Mouse (Mus musculus): ENCODE results near the gene Ggta1. TPM values are rescaled to one million over a fixed set of nuclear protein-coding genes. Genes with fewer than 3 reads are reported as not detected.
A peak's percentile ranks its signal among the peaks of the same experiment; 100 is the strongest.

Ggta1 gene
- total and polyA plus RNA-seq, 3 experiments, result 40.5 to 55.8 (median 46.9) TPM

DNA sequence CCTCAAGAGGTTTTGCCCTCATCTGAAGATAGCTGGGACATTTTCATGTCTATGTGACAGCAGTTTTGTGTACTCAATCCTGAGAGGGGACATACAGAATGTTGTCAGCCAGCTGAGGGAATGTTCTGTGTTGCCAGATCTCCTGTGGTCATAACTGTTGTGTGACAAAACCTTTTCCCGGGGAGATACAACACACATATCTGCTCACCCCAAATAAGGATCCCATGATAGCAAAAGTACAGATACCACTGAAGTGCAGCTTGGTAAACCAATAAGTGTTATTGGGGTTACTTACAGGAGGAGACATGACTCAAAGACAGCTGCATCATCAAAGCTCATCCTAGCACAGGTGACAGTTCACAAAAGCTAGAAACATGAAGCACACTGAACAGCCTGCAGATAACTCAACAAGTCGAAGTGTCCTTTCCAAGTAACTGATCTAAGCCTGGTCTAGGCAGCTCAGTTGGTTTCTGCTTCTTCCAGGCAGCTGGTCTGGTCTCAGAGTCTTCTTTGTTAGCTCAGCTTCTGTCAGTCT, 34.7 kb upstream of the Ggta1 start:
- Histone ChIP-seq H3K4me1 (ENCODE audit: control insufficient read depth in 1 of 2, insufficient read depth in 2 of 2) (peaks cover 25 to 64% of the 10 kb centered on the region in 2 experiments), H3K9ac (ENCODE audit: insufficient read depth, low read depth) (no peak overlapping the region), H3K27me3 (replicated peaks) (no peaks in the 10 kb centered on the region), H3K4me3 (replicated peaks in 1 of 3; ENCODE audit: low read depth in 2 of 3, low read length in 2 of 3, poor library complexity in 1 of 3) (no peak overlapping the region), H3K9me3 (replicated peaks; ENCODE audit: low read length) (peaks cover 14% of the 10 kb centered on the region), H3K79me2 (replicated peaks; ENCODE audit: control insufficient read depth, extremely low read depth, insufficient read depth, poor library complexity, severe bottlenecking) (no peaks in the 10 kb centered on the region), H3K4me2 (ENCODE audit: insufficient read depth, low read depth, poor library complexity, severe bottlenecking) (no peak overlapping the region), H3K27ac (ENCODE audit: insufficient read depth, low read depth) (no peak overlapping the region), H3K36me3 (replicated peaks in 1 of 2; ENCODE audit: control insufficient read depth in 1 of 2, insufficient read depth in 1 of 2, low read length in 1 of 2) (no peaks in the 10 kb centered on the region)
- no peak for DNase-seq (ENCODE audit: extremely low read depth)
- in situ Hi-C loops (cut with MboI; ENCODE audit: low pct_ligation_motif_present, low pct_unique_long_range_greater_than_20kb, low sequenced_read_pairs) (loop anchor here (5.0 kb wide), 1 partner anchor 35 kb away; the partner anchor contains the start of gene Ggta1), dilution Hi-C loops (cut with MboI; ENCODE audit: extremely low pct_ligation_motif_present, extremely low pct_unique_long_range_greater_than_20kb, low sequenced_read_pairs) (no loop called here)
- TF ChIP-seq MXI1 (IDR thresholded peaks at IDR 0.05; ENCODE audit: low read depth, low read length), result no peak
- no peak for TF ChIP-seq MAFK (IDR thresholded peaks at IDR 0.05; ENCODE audit: insufficient replicate concordance, low read length)
- TF ChIP-seq ETS1 (conservative IDR thresholded peaks at IDR 0.05; ENCODE audit: low read depth, low read length), result no peak
- TF ChIP-seq TCF12 (IDR thresholded peaks at IDR 0.05; ENCODE audit: low read depth, low read length), result no peak
- no peak for TF ChIP-seq POLR2A (IDR thresholded peaks at IDR 0.05; ENCODE audit: low read depth, low read length)
- no peak for TF ChIP-seq SIN3A (IDR thresholded peaks at IDR 0.05; ENCODE audit: low read length)
- TF ChIP-seq HCFC1 (IDR thresholded peaks at IDR 0.05; ENCODE audit: low read depth, low read length), result no peak
- TF ChIP-seq TBP (conservative IDR thresholded peaks at IDR 0.05; ENCODE audit: low read depth, low read length), result no peak
- TF ChIP-seq MYC (IDR thresholded peaks at IDR 0.05; ENCODE audit: low read depth, low read length), result no peak
- no peak for TF ChIP-seq EP300 (IDR thresholded peaks at IDR 0.05; ENCODE audit: low read length)
- no peak for TF ChIP-seq PAX5 (IDR thresholded peaks at IDR 0.05; ENCODE audit: low read length)
- TF ChIP-seq ZC3H11A (IDR thresholded peaks at IDR 0.05; ENCODE audit: low read depth, low read length), result no peak

DNA sequence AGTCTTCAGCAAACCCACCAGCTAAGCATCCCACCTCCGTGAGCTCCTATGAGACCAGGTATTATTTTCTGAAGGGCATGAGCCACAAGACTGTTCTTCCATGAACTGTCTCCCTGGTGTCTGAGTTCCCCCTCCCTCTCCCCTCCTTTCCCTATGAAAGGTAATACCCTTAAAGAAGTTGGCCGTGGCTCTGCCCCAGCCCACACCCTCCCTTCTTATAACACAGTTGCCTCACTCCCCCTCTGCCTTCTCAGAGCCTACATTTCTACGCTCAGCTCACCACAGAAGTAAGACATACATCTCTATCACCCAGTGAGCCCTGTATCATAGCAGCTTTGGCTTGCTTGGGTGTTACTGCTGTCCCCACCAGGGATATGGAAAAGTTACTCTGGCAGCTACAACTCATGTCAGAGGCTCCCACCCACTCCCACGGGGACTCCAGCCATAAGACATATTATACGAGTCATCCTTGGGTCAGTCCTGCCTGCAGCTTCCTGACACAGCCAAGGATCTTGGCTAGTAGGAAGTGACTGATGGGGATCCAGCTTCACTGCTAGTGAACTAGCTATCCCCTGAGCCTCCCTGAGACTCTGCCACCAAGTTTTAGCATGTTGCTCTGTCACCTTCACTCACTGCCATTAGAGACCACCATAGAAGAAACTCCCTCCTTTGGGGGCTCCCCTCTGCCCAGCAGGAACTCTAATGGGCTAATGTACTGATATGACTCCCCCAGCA, 33.4 kb upstream of the Ggta1 start:
- peaks cover 14% of the 10 kb centered on the region for H3K9me3 ChIP-seq (replicated peaks; ENCODE audit: low read length)
- peak overlapping the region; percentile 37 for H3K9ac ChIP-seq (ENCODE audit: insufficient read depth, low read depth)
- H3K36me3 ChIP-seq (replicated peaks in 1 of 2; ENCODE audit: control insufficient read depth in 1 of 2, insufficient read depth in 1 of 2, low read length in 1 of 2), result no peaks in the 10 kb centered on the region
- H3K27ac ChIP-seq (ENCODE audit: insufficient read depth, low read depth), result peak overlapping the region; percentile 100
- dilution Hi-C loops (cut with MboI; ENCODE audit: extremely low pct_ligation_motif_present, extremely low pct_unique_long_range_greater_than_20kb, low sequenced_read_pairs) (no loop called here), in situ Hi-C loops (cut with MboI; ENCODE audit: low pct_ligation_motif_present, low pct_unique_long_range_greater_than_20kb, low sequenced_read_pairs) (loop anchor here (5.0 kb wide), 1 partner anchor 34 kb away; the partner anchor contains the start of gene Ggta1)
- no peaks in the 10 kb centered on the region for H3K27me3 ChIP-seq (replicated peaks)
- peaks cover 20 to 52% of the 10 kb centered on the region in 2 experiments for H3K4me1 ChIP-seq (ENCODE audit: control insufficient read depth in 1 of 2, insufficient read depth in 2 of 2)
- no peaks in the 10 kb centered on the region for H3K79me2 ChIP-seq (replicated peaks; ENCODE audit: control insufficient read depth, extremely low read depth, insufficient read depth, poor library complexity, severe bottlenecking)
- H3K4me3 ChIP-seq (replicated peaks in 1 of 3; ENCODE audit: low read depth in 2 of 3, low read length in 2 of 3, poor library complexity in 1 of 3), result peak overlapping the region in 1 of 3 experiments; percentile 16
- peak; percentile 69 for DNase-seq (ENCODE audit: extremely low read depth)
- H3K4me2 ChIP-seq (ENCODE audit: insufficient read depth, low read depth, poor library complexity, severe bottlenecking), result peak overlapping the region; percentile 79
- TF ChIP-seq MAZ (IDR thresholded peaks at IDR 0.05; ENCODE audit: low read depth, low read length) (0 out of 2 replicates have a peak, but pooled peaks have one; percentile 1), RAD21 (IDR thresholded peaks at IDR 0.05; ENCODE audit: low read depth, low read length) (no peak; the same call in 1 of the 2 replicates), NELFE (IDR thresholded peaks at IDR 0.05; ENCODE audit: low read depth, low read length) (no peak), MEF2A (IDR thresholded peaks at IDR 0.05; ENCODE audit: borderline replicate concordance, low read depth, low read length) (no peak), BHLHE40 (IDR thresholded peaks at IDR 0.05; ENCODE audit: low read depth, low read length) (no peak), TCF12 (IDR thresholded peaks at IDR 0.05; ENCODE audit: low read depth, low read length) (no peak), POLR2AphosphoS2 (IDR thresholded peaks at IDR 0.05; ENCODE audit: low read depth, low read length) (no peak), PAX5 (IDR thresholded peaks at IDR 0.05; ENCODE audit: low read length) (no peak)

All from CH12.LX (cell line).